Mouse (Mus musculus): ENCODE measurements at regions not wholly inside any gene's neighbourhood (a gene's known extent, or its start where the extent isn't known, plus 50 kb on each side); places are given as distances from the start of the nearest gene placed in this dataset.

DNA sequence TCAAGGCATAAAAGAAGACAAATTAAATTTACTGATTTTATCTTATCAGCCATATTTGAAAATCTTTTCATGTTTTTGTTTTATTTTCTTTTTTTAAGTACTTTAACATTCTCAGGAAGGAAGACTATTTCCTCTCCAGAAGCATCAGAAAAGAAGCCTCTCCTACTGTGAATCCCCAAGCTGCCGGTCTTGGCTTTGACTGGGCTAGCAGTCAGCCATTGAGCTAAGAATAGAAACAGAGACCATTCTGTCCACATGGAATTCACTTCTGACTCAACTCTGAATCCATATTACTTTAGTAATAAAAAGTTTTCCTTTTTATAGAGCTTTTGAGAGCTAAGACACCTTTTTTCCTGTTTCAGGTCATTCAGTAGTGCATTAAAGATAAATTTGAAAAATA, 194.8 kb upstream of the Mbnl1 start:
- TF ChIP-seq GATA1 (IDR thresholded peaks at IDR 0.05; ENCODE audit: borderline replicate concordance, low read length) (no peak), FLI1 (IDR thresholded peaks at IDR 0.05; ENCODE audit: low read length) (no peak)

All from megakaryocyte, embryonic 14.5 days (primary cell).